Mouse (Mus musculus): ENCODE measurements at regions not wholly inside any gene's neighbourhood (a gene's known extent, or its start where the extent isn't known, plus 50 kb on each side); places are given as distances from the start of the nearest gene placed in this dataset.

DNA sequence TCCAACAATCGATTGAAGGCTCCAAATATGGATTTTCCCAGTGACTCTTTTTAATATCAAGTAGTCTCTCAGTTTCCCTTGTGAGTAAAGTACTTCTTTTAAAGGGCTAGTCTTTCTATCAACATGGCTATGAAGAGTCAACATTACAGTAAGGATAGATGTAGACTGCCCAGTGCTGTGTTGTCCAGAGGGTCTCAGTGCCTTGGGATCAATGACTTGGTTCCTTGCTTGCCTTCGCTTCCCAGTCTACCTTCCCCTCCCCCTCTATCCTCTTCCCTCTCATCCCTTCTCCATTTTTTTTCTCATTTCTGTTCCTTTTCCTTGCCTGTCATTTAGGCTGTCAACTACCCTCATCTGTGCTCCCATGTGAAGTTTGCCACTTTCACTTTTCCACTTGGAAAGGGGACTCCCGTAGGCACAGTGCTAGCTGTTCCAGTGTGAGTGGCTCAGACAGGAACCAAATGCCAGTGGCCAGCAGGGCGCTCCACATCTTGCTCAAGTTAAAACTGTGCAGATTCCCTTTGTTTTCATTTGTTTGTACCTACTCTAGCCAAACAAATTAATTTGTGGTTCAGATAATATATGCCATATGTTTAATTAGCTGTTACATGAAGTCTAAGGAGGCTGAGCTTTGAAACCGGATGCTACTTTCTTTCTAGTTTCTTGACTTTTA, 608.9 kb downstream of the Lmo4 start:
- CTCF ChIA-PET = no interaction called here

- CTCF ChIA-PET = no interaction called here
These were observed 609.9 kb downstream of the Lmo4 start for GRCm38 (mm10) chr3:143595081-143595480.

DNA sequence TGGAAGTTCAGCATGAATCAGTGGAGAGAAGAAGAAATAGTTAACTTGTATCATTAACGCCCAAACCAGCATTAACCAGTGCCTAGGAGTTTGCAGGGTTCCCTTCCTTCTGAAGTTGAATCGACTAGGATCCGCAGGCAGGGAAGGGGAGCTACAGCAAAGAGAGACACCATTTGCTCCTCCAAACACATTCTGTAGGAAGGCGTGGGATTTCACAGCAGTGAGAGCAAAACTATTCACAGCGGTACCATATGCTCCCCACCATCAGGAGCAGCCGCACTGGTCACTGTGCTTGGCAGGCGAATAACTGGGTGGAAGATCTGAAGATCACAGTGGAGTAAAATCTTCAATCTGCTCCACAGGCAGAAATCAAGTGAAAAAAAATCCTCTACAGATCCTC, 610.3 kb downstream of the Lmo4 start:
- CTCF ChIA-PET = no interaction called here

GRCm38 (mm10) chr3:143586653-143587052, 618.4 kb downstream of the Lmo4 start:
- CTCF ChIA-PET = no interaction called here

DNA sequence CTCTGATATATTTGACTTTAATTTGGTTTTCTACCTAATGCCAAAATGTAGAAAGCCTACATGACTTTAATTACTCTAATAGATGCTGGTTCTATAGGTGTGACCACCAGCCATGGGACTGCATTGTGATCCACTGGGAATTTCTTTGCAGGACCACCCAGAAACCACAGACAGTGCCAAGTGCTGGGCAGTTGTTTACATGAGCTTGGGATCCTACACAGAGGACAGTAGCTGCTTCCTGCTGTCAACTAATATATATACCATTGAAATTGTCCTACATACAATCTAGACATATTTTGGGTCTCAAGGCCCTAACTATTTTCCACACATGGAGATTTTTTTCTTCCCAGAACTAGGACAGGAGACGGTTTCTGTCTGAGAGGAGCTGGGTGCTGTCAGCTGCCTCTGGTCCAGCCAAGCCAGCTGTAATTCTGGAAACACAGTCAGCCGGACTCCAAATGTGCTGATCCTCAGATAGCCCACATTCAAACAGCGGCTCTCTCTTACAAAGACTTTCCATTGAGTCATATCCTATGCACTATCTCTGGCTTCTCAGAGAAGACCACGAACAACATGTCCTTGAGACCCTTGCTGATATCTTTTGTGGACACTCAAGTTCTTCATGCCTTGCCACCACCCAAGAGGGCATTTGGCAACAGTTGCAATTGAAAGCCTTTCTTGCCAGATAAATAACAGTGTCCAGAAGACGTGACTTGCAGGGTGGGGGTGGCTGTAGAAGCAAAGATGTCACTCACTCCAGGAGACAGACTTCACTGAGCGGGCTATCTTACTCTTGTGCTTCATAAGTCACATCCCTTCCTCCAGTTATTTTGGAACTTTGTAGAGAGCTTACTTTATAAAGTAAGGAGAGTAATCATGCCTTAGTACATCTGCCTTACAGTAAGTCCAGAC, 620.1 kb downstream of the Lmo4 start:
- CTCF ChIA-PET = no interaction called here

- CTCF ChIA-PET = no interaction called here
These were observed 628.5 kb downstream of the Lmo4 start for GRCm38 (mm10) chr3:143576338-143577007.

DNA sequence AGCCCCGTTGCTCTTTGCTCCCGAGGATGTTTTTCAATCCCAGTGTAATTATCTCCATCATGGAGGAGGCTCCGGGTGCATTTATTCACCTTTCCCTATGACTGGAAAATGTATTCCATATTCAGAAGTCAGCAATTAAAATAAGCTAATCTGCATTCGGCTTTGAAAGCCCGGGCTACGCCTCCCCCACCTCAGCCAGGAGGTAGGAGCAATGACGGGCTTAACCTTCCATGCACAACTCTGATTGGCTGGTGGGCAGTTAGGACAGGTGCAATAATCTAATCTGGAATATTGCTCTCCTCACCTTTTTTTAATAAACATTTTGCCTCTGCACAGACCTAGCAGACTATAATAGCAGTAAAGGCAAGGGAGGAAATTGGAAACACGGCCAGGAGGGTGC, 629.3 kb downstream of the Lmo4 start:
- CTCF ChIA-PET = no interaction called here

- CTCF ChIA-PET = no interaction called here
These were observed 630.8 kb downstream of the Lmo4 start for GRCm38 (mm10) chr3:143574035-143574864.

DNA sequence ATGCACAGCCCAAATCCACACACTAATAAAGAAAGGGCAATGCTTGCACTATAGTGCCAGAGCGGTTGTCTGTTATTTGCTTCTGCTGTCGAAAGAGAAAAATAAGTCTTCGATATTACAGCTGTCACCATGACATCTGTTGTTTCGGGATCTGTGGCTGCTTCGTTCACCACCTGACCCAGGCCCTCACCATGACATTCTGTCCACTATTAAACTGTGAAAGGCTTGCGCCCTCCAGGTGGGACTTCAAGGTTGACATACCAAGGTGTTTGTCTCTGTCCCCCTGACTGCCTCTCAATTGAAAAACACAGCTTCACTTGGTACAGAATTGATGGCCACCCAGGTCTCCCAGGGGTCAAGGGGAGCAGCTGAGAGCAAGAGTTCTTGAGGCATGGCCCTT, 635.1 kb downstream of the Lmo4 start:
- CTCF ChIA-PET = no interaction called here

GRCm38 (mm10) chr3:143565067-143565466, 640.0 kb downstream of the Lmo4 start:
- CTCF ChIA-PET = no interaction called here

DNA sequence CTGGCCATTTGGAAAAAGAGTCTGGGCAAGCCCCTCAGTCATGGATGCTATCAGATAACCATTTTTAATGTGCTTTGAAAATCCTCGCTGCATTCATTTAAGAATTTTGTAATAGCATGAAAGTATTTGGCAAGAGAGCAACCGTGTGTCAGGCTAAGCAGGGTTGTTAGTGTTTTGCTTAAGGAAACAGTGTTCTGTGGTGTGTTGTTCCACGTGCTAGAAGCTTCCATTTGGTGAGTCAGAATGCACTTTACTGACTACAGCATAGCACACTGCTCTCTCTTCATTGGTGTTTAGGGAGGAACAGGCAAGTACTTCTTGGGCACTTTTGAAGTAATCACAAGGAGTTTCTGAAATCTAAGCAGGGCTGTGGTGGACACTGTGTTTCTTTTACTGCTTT, 661.0 kb upstream of the Pkn2 start:
- CTCF ChIA-PET = no interaction called here

DNA sequence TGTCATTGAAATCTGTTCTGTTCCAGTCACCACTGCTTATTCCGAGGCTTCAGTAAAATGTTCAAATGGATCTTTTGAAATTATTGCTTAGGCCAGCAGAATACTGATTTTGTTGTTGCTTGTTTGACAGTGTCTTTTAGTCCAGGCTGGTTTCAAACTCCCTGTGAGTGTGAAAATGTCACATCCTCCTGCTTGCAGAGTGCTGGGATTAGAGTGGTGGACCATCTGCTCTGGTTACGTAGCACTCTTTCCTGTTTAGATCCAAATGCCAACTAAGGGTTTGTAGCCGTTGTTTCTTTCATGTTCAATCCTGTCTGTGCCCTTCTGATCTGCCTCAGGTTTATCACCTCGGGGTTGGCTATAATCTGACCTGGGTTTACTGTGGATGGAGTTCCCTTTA, 646.2 kb upstream of the Pkn2 start:
- CTCF ChIA-PET = interaction anchor here (0.7 kb wide), 2 partner anchors 180 to 333 kb away, joined by 3 to 6 read pairs; no protein-coding TSS in a partner anchor

GRCm38 (mm10) chr3:143527274-143527673, 645.5 kb upstream of the Pkn2 start:
- CTCF ChIA-PET = interaction anchor here (0.7 kb wide), 1 partner anchor 334 kb away, joined by 6 read pairs; no protein-coding TSS in a partner anchor

DNA sequence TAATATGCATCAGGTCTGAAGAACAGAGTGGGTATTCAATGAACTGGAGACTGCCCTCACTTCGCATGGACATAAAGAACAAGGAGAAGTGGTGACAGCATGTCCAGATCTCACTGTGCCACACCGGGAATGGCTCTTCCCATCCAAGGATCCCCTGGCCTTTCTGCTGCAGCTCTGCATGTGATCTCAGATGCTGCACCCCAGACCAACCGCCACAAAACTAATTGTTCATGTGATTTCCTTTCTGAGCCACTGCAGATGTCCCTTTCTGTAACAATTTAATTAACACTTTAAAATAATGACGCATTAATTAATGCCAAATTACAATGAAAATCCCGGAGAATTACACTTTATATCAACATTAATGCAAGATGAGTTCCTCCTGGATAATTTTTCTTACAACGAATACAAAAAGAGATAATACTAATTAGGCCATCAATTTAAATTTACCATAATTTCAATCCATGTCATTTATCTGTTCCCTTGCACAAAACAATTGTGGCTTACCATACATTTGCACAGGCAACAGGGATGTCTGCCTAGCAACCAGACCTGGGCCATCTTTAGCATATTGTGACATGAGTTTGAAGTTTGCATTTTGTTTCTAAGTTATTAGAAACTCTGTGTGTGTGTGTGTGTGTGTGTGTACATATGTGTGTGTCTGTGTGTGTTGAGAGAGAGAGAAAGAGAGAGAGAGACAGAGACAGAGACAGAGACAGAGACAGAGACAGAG, 630.9 kb upstream of the Pkn2 start:
- CTCF ChIA-PET = no interaction called here

DNA sequence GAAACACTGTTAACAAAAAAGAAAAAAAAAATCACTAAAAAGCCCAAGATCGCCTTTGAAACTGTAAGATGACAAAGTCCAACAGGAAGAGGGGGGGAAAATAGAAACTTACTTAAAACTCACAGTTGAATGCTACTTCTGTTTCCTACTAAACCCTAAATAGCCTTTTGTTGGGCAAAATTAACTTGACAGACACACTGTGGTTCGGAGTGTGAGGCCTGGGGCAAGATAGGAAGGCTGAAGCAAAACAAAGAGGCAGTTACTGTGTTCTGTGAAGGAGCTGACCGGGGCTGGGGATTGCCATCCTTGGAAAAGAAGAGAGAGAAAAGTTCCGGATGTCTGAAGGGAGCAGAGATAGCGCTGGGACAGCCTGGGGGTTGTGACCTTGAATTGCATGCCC, 627.7 kb upstream of the Pkn2 start:
- CTCF ChIA-PET = no interaction called here

DNA sequence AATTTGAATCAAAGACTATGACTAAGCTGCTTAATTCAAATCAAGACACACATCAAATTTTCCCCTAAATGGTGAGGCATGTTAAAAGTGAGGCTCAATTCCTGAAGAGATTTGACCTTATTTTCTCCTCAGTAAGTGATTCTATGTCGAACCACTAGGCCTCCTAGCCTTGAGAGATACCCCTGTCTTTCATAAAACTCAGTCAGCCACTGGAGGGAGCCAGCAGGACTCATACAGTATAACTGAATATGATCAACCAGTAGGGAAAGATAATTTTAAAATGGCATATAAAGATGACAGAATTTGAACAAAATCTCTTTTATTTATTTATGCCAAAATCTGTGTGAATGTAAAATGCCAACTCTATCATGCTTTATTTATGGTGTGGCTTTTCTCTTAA, 626.5 kb upstream of the Pkn2 start:
- CTCF ChIA-PET = interaction anchor here (0.5 kb wide), 1 partner anchor 100 kb away, joined by 4 read pairs; no protein-coding TSS in a partner anchor

- CTCF ChIA-PET = no interaction called here
These were observed 619.2 kb upstream of the Pkn2 start for GRCm38 (mm10) chr3:143501017-143501416.

- CTCF ChIA-PET = no interaction called here
These were observed 613.6 kb upstream of the Pkn2 start for GRCm38 (mm10) chr3:143495389-143495788.

GRCm38 (mm10) chr3:143477916-143478610, 596.3 kb upstream of the Pkn2 start:
- CTCF ChIA-PET = no interaction called here

DNA sequence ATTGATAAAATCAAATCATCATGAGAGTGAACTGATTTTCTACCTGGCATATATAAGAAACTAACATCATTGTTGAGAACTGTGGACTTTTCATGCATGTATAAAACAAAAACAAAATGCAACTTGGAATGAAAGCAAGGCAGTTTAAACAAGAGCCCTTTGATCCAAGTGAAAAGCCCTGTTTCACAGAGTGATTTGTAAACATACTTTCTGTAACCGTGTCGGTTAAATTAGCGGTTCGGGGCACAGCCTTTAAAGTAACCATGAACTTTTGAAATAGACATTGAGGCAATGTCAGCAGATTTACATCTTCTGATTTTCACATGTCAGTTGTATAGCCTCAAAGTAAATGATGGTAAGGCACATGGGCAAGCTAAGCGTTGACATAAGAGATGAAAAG, 593.7 kb upstream of the Pkn2 start:
- CTCF ChIA-PET = no interaction called here

Data from spleen, embryonic (tissue).